Mouse (Mus musculus): Measurements from ENCODE around the gene Sema4c.

DNA sequence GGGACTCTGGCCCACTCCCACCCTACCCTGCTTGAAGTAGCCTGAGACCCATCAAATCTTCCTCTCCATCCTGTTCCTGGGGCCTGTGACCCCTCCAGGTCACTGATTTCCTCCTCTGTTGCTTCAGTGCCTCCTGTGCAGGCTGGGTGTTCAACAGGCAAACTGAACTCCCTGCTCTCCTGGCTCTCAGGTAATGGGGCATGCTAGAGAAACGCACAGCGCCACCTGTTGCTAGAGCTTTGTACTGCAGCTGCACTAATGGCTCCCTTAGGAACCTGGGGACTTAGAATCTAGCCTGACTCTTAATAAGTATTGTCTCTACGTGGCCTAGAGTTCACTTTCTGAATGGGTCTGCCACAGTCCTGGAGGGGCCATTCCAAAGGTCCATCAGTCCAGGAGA lies 56.9 kb downstream of the Sema4c start:
- TF ChIP-seq CTCF (IDR thresholded peaks at IDR 0.05; ENCODE audit: low read depth, low read length) (peak; percentile 100), GATA2 (IDR thresholded peaks at IDR 0.05; ENCODE audit: borderline replicate concordance, low read depth, low read length) (no peak), GATA1 (IDR thresholded peaks at IDR 0.05; ENCODE audit: borderline replicate concordance, low read length) (no peak)

Data from G1E (cell line).